Mouse (Mus musculus): ENCODE measurements around the gene Cd44.

GRCm38 (mm10) chr2:102898585-102898984 is 2.9 kb downstream of the Cd44 start:
- no peak for TF ChIP-seq CTCF (IDR thresholded peaks at IDR 0.05; ENCODE audit: extremely low read depth, insufficient read length, insufficient replicate concordance, low read depth, low read length)
- no peak for TF ChIP-seq POLR2A (IDR thresholded peaks at IDR 0.05; ENCODE audit: low read depth, low read length)

Data from small intestine, adult 2 months (tissue).